Mouse (Mus musculus) kidney, embryonic 14.5 days (tissue): Measurements from ENCODE around the gene Olfr1034. TPM values are rescaled to one million over a fixed set of nuclear protein-coding genes. Genes with fewer than 3 reads are reported as not detected.

Experiments used
- ATAC-seq: fragments of 200-750 bp; cut with Nextera tagmentation; 2 replicates; pipeline ENCODE4 v1.8.0; 2017; ENCODE audit warnings: moderate number of reproducible peaks, mild to moderate bottlenecking, moderate TSS enrichment, moderate library complexity; ENCODE audit not compliant: low FRiP score, low TSS enrichment
- H3K27ac ChIP-seq: fragments of 300-500 bp; sonication (generic); 2 replicates; pipeline ENCODE4 v1.5.1; 2014; ENCODE audit warnings: low read depth, mild to moderate bottlenecking, low read length, moderate library complexity, mixed read lengths
- H3K27me3 ChIP-seq: fragments of 300-500 bp; sonication (generic); 2 replicates; pipeline ENCODE4 v1.6.1; 2014; ENCODE audit warnings: mild to moderate bottlenecking, low read length; ENCODE audit not compliant: control insufficient read depth, insufficient read depth
- H3K36me3 ChIP-seq: fragments of 300-500 bp; sonication (generic); 2 replicates; pipeline ENCODE4 v1.6.1; 2014; ENCODE audit warnings: low read length, mixed read lengths; ENCODE audit not compliant: control insufficient read depth, insufficient read depth
- H3K4me1 ChIP-seq: fragments of 300-500 bp; sonication (generic); 2 replicates; pipeline ENCODE4 v1.6.1; 2014; ENCODE audit warnings: low read length, mixed read lengths; ENCODE audit not compliant: control insufficient read depth, insufficient read depth
- H3K4me2 ChIP-seq: fragments of 300-500 bp; sonication (generic); replicated peaks from 2 replicates; pipeline ENCODE4 v1.6.1; 2014; ENCODE audit warnings: low read depth, mild to moderate bottlenecking, low read length
- H3K4me3 ChIP-seq: fragments of 300-500 bp; sonication (generic); 2 replicates; pipeline ENCODE4 v1.5.1; 2014; ENCODE audit warnings: mild to moderate bottlenecking, low read length
- H3K9ac ChIP-seq: fragments of 300-500 bp; sonication (generic); 2 replicates; pipeline ENCODE4 v1.6.1; 2014; ENCODE audit warnings: low read depth, mild to moderate bottlenecking, low read length, moderate library complexity
- H3K9me3 ChIP-seq: fragments of 300-500 bp; sonication (generic); 2 replicates; pipeline ENCODE4 v1.6.1; 2016; ENCODE audit warnings: low read length; ENCODE audit not compliant: control insufficient read depth
- WGBS: fragments of 180-500 bp; shearing (Covaris S2); extraction: QIAGEN DNeasy Blood & Tissue Kit; methylation state at CpG from one replicate; pipeline ENCODE4 v1.1.7; 2014; 5-methylcytosine and 5-hydroxymethylcytosine counted together
- polyA plus RNA-seq: library from polyadenylated mRNA; unstranded; fragments of >200 nt; fragmentation: Nextera tagmentation; extraction: Ambion mirVana; gene quantifications from 2 replicates; pipeline ENCODE4 v1.2.1, GENCODE M21; 2014

Gene Olfr1034
- polyA plus RNA-seq, 1 experiment from 2014 or later, result not detected

DNA sequence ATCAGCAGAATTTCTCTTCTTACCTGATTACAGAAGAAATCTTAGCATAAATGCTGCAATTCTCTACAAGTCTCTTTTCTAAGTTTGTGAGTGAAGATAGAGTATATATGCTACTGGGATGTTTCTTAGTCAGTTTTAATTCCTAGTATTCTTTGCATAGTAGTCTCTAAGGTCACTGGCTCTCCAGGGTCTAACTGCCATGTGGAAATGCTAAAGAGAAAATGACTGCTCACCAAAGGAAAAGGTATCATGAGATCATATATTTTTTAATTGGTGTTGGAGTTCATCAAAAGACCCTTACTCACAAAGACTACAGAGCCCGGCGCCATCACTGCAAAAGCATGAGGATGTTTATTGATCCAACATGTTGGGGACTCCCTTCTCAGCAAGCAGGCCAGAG is 41.6 kb downstream of the Olfr1034 start, which contains the start of gene Olfr1037:
TSS of gene Olfr1037 (minus strand) at position 101 of the 400 bp plus-strand sequence.
- no peak within 1 kb of the TSS for H3K4me3 ChIP-seq
- H3K27ac ChIP-seq, result no peak within 1 kb of the TSS
- no peaks in the 10 kb centered on the region for H3K36me3 ChIP-seq
- WGBS, result 92% methylated on average over 2 of the region's 2 CpGs
- no peaks in the 10 kb centered on the region for H3K27me3 ChIP-seq
- H3K4me2 ChIP-seq, result no peak within 1 kb of the TSS
- no peaks in the 10 kb centered on the region for H3K4me1 ChIP-seq
- H3K9me3 ChIP-seq, result no peaks in the 10 kb centered on the region
- ATAC-seq, result no peak
- no peak within 1 kb of the TSS for H3K9ac ChIP-seq

Other genes with a start within 250 kb of the Olfr1034 start
- not detected in 2 replicates for gene Olfr1016, start 243.3 kb upstream of the Olfr1034 start, polyA plus RNA-seq
- gene Olfr1018, start 227.4 kb upstream of the Olfr1034 start, polyA plus RNA-seq, result not detected in 2 replicates
- not detected in 2 replicates for gene Olfr1019, start 200.4 kb upstream of the Olfr1034 start, polyA plus RNA-seq
- gene Olfr1020, start 198.8 kb upstream of the Olfr1034 start, polyA plus RNA-seq, result not detected in 2 replicates
- gene Olfr1022, start 177.3 kb upstream of the Olfr1034 start, polyA plus RNA-seq, result not detected in 2 replicates
- gene Olfr1023, start 160.2 kb upstream of the Olfr1034 start, polyA plus RNA-seq, result not detected in 2 replicates
- gene Olfr1024, start 140.8 kb upstream of the Olfr1034 start, polyA plus RNA-seq, result not detected in 2 replicates
- gene Olfr1025-ps1, start 130.7 kb upstream of the Olfr1034 start, polyA plus RNA-seq, result not detected in 2 replicates
- not detected in 2 replicates for gene Olfr1026, start 124.3 kb upstream of the Olfr1034 start, polyA plus RNA-seq
- gene Olfr1028, start 95.4 kb upstream of the Olfr1034 start, polyA plus RNA-seq, result not detected in 2 replicates
- gene Olfr1029, start 72.0 kb upstream of the Olfr1034 start, polyA plus RNA-seq, result not detected in 2 replicates
- not detected in 2 replicates for gene Olfr1030, start 66.6 kb upstream of the Olfr1034 start, polyA plus RNA-seq
- not detected in 2 replicates for gene Olfr1031, start 55.6 kb upstream of the Olfr1034 start, polyA plus RNA-seq
- not detected in 2 replicates for gene Olfr1032, start 40.3 kb upstream of the Olfr1034 start, polyA plus RNA-seq
- 1.3 and 3.2 TPM in 2 replicates for gene Olfr1033, start 25.2 kb upstream of the Olfr1034 start, polyA plus RNA-seq
- gene Olfr1036, start 28.1 kb downstream of the Olfr1034 start, polyA plus RNA-seq, result not detected in 2 replicates
- not detected in 2 replicates for gene Olfr1037, start 41.5 kb downstream of the Olfr1034 start, polyA plus RNA-seq
- gene Olfr1039, start 90.1 kb downstream of the Olfr1034 start, polyA plus RNA-seq, result not detected in 2 replicates
- not detected in 2 replicates for gene Olfr1040, start 100.9 kb downstream of the Olfr1034 start, polyA plus RNA-seq
- not detected in 2 replicates for gene Olfr1042, start 116.0 kb downstream of the Olfr1034 start, polyA plus RNA-seq
- not detected in 2 replicates for gene Olfr1043, start 121.7 kb downstream of the Olfr1034 start, polyA plus RNA-seq
- gene Olfr1044, start 132.0 kb downstream of the Olfr1034 start, polyA plus RNA-seq, result not detected in 2 replicates
- not detected in 2 replicates for gene Olfr52, start 139.8 kb downstream of the Olfr1034 start, polyA plus RNA-seq
- not detected in 2 replicates for gene Olfr1045, start 157.1 kb downstream of the Olfr1034 start, polyA plus RNA-seq
- gene Olfr1046, start 173.5 kb downstream of the Olfr1034 start, polyA plus RNA-seq, result not detected in 2 replicates
- gene Olfr1047, start 185.5 kb downstream of the Olfr1034 start, polyA plus RNA-seq, result not detected in 2 replicates
- not detected in 2 replicates for gene Olfr1048, start 194.4 kb downstream of the Olfr1034 start, polyA plus RNA-seq
- not detected in 2 replicates for gene Olfr1049, start 212.5 kb downstream of the Olfr1034 start, polyA plus RNA-seq
- not detected in 2 replicates for gene Olfr1051, start 233.2 kb downstream of the Olfr1034 start, polyA plus RNA-seq
- not detected in 2 replicates for gene Olfr1052, start 246.6 kb downstream of the Olfr1034 start, polyA plus RNA-seq